Mouse (Mus musculus) hindbrain, embryonic 14.5 days (tissue): ENCODE results near the gene 5530401A14Rik. TPM values are rescaled to one million over a fixed set of nuclear protein-coding genes. Genes with fewer than 3 reads are reported as not detected.

ENCODE experiments used
- ATAC-seq: fragments of 200-750 bp; cut with Nextera tagmentation; 2 replicates; pipeline ENCODE4 v1.8.0; 2017; ENCODE audit warnings: moderate number of reproducible peaks, mild to moderate bottlenecking, moderate TSS enrichment, moderate library complexity; ENCODE audit not compliant: low FRiP score
- DNase-seq: peaks from one replicate; pipeline ENCODE4 v3.0.0-alpha.2; 2015; ENCODE audit warnings: low spot score
- H3K27ac ChIP-seq: fragments of 300-500 bp; sonication (generic); 2 replicates; pipeline ENCODE4 v1.5.1; 2014; ENCODE audit warnings: mild to moderate bottlenecking, moderate library complexity
- H3K27me3 ChIP-seq: fragments of 300-500 bp; sonication (generic); 2 replicates; pipeline ENCODE4 v1.6.1; 2014; ENCODE audit warnings: mild to moderate bottlenecking, low read length, mixed read lengths; ENCODE audit not compliant: control insufficient read depth, insufficient read depth
- H3K36me3 ChIP-seq: fragments of 300-500 bp; sonication (generic); replicated peaks from 2 replicates; pipeline ENCODE4 v1.6.1; 2014; ENCODE audit not compliant: control insufficient read depth, insufficient read depth
- H3K4me1 ChIP-seq: fragments of 300-500 bp; sonication (generic); replicated peaks from 2 replicates; pipeline ENCODE4 v1.6.1; 2014; ENCODE audit warnings: antibody characterized with exemption, low read length, mixed read lengths; ENCODE audit not compliant: control insufficient read depth, insufficient read depth
- H3K4me2 ChIP-seq: fragments of 300-500 bp; sonication (generic); replicated peaks from 2 replicates; pipeline ENCODE4 v1.6.1; 2014; ENCODE audit warnings: mild to moderate bottlenecking, moderate library complexity
- H3K4me3 ChIP-seq: fragments of 300-500 bp; sonication (generic); replicated peaks from 2 replicates; pipeline ENCODE4 v1.5.1; 2014; ENCODE audit warnings: mild to moderate bottlenecking, low read length
- H3K9ac ChIP-seq: fragments of 300-500 bp; sonication (generic); 2 replicates; pipeline ENCODE4 v1.6.1; 2014
- H3K9me3 ChIP-seq: fragments of 300-500 bp; sonication (generic); 2 replicates; pipeline ENCODE4 v1.6.1; 2016; ENCODE audit warnings: low read length; ENCODE audit not compliant: control insufficient read depth
- WGBS: fragments of 180-500 bp; shearing (Covaris S2); extraction: QIAGEN DNeasy Blood & Tissue Kit; methylation state at CpG from one replicate; pipeline ENCODE4 v1.1.7; 2014; 5-methylcytosine and 5-hydroxymethylcytosine counted together
- polyA plus RNA-seq: library from polyadenylated mRNA; unstranded; fragments of >200 nt; fragmentation: Nextera tagmentation; extraction: Ambion mirVana; gene quantifications from 2 replicates; pipeline ENCODE4 v1.2.1, GENCODE M21; 2014

Gene 5530401A14Rik
- polyA plus RNA-seq, 1 experiment from 2014 or later: 0.91 TPM

DNA sequence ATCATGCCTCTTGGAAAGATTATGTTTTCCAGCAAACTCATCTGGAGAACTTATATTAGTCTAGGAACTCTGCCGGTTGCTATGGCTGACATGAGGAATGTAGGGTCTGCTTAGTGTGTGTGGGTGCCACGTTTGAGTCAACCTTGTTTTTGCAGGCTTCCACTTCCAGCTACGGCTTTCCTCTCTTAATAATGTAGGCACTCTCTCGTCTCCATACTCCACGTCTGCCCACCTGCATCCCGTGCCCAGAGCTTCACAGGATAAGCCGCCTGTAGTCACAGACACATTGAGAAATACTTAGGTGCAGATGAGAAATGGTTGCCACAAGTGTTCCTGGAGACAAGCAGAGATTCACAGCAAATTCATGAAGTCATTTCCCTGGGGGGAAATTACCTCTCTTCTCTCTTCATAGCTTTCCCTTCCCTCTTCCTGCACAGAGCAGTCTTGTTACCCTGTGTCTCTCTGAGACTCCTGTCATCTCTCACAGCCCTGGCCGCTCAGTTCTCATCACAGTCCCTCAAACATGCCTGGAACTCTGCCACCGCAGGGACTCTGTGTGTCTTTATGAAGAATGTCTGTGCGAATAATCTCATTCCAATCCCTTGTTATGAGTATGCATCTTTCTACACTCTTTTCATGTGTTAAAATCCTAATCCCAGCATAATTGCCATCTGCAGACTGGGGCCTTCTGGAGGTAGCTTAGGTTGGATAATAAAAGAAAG lies 5.3 kb downstream of the 5530401A14Rik start:
- DNase-seq (no peak), ATAC-seq (no peak)
- Histone ChIP-seq H3K4me3 (no peak overlapping the region), H3K9me3 (no peaks in the 10 kb centered on the region), H3K27ac (no peak overlapping the region), H3K36me3 (no peaks in the 10 kb centered on the region), H3K9ac (no peak overlapping the region), H3K4me1 (peaks cover 11% of the 10 kb centered on the region), H3K4me2 (no peak overlapping the region), H3K27me3 (no peaks in the 10 kb centered on the region)
- 51% methylated on average over 10 of the region's 10 CpGs for WGBS

- Histone ChIP-seq H3K36me3 (no peaks in the 10 kb centered on the region), H3K9me3 (no peaks in the 10 kb centered on the region), H3K4me1 (peaks cover 6% of the 10 kb centered on the region; the same call in 1 of the 2 replicates), H3K27me3 (no peaks in the 10 kb centered on the region), H3K27ac (no peak overlapping the region), H3K9ac (no peak overlapping the region), H3K4me2 (no peak overlapping the region), H3K4me3 (no peak overlapping the region)
- 63% methylated on average over 9 of the region's 9 CpGs for WGBS
- ATAC-seq (no peak), DNase-seq (no peak)
These were observed 11.2 kb downstream of the 5530401A14Rik start for GRCm38 (mm10) chr11:81871506-81872213.

DNA sequence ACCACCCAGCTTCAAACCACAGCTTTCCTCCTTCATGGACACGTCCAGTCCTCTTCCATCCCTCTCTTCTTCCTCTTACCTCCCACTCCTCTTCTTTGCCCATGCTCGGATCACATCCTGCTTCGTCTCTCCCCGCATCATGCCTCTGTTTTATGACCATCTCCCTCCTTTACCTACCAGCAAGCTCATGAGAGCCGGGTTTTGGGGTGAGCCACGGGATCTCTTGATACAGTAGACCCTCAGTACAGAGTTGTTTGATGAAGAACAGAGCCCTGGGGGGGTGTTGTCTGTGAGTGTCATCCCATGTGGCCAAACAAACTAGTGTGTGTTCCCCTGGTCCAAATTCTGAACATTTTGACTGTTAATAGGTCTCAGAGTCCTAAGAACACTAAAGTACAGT lies 36.0 kb downstream of the 5530401A14Rik start:
- Histone ChIP-seq H3K4me3 (no peak overlapping the region), H3K9ac (no peak overlapping the region), H3K4me1 (peaks cover 19% of the 10 kb centered on the region), H3K9me3 (no peaks in the 10 kb centered on the region), H3K36me3 (no peaks in the 10 kb centered on the region), H3K27ac (no peak overlapping the region), H3K27me3 (no peaks in the 10 kb centered on the region), H3K4me2 (no peak overlapping the region)
- WGBS: 90% methylated on average over 6 of the region's 6 CpGs
- no peak for ATAC-seq
- DNase-seq: no peak

DNA sequence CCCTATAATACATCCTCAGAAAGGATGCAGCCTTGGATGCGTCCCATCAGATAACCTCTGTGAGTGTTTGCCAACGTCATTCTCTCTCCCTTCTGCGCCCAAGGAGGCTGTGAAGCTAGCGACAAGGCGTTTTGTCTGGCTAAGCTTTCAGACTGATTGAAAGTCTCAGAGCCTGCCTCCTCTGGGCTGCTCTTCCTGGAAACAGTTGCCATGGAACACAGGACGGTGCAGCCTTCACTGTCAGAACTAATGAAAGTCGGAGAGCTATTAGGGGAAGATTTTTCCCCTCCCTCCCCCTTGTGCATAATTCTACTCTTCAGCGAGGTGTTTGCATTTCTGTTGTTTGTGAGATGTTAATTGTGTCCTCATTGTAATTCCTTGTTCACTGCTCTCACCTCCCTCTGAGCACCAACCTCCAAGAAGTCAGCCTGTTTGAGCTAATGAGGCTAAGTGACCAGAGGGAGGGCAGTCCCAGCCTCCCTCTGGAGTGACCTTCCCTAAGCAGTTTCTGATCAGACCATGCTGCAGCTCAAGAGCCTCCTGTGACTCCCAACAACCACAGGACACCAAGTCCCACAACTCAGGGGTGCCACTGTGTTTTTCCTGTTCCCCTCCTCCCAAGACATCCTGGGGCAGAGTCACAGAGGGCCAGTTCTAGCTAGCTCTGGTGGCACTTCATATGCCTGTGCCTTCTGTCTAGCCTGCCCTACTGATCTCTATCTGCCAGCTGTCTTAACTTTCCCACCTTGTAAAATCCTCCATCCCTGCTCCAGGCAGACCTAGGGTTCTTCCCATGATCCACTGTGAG lies 37.3 kb downstream of the 5530401A14Rik start:
- no peaks in the 10 kb centered on the region for H3K36me3 ChIP-seq
- WGBS: 4% methylated on average over 8 of the region's 8 CpGs
- H3K27ac ChIP-seq: peak overlapping the region; percentile 82
- H3K9me3 ChIP-seq: no peaks in the 10 kb centered on the region
- 0 out of 2 replicates have a peak overlapping the region, but pooled peaks have one; percentile 3 for H3K4me2 ChIP-seq
- ATAC-seq: peak; percentile 76; the same call in 1 of the 2 replicates
- no peaks in the 10 kb centered on the region for H3K27me3 ChIP-seq
- DNase-seq: peak; percentile 70
- peak overlapping the region; percentile 16; the same call in 1 of the 2 replicates for H3K9ac ChIP-seq
- H3K4me3 ChIP-seq: no peak overlapping the region
- peaks cover 19% of the 10 kb centered on the region for H3K4me1 ChIP-seq

DNA sequence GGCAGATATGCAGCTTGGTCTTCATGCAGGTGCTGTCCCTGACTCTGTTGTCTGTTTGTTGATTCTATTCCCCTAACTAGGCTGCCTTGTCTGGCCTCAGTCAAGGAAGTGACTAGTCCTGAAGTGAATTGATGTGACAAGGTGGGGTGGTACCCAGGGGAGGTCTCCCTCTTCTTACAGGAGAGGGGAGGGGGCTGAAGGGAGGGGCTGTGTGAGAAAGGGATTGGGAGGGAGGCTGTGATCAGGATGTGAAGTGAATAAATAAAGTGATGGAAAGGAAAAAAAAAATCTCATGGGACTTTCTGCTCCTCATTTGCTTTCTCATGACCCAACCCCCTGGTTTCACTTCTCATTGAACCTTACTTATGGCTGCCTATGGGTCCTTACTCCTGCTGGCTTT lies 41.8 kb downstream of the 5530401A14Rik start:
- ATAC-seq: no peak

DNA sequence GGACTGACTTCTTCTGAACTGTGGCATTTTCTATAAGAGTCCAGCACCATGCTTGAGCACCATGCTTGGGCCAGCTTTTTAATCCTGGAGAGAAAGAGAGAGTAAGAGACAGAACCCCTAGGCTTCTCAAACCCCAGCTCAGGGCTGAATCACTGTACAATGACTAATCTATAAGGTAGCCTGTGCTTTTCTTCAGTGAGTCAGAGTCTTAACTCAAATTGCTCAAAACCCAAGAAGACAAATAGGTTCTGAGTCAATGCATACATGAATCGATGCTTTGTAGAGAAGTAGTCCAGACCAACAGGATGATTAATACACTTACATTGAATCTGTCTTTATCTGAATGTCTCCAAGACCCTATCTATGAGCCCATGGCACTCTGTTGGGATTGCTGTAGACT lies 48.3 kb downstream of the 5530401A14Rik start:
- no peak for DNase-seq
- Histone ChIP-seq H3K36me3 (no peaks in the 10 kb centered on the region), H3K4me1 (no peaks in the 10 kb centered on the region), H3K4me3 (no peak overlapping the region), H3K27me3 (no peaks in the 10 kb centered on the region), H3K9ac (no peak overlapping the region), H3K9me3 (no peaks in the 10 kb centered on the region), H3K4me2 (no peak overlapping the region), H3K27ac (no peak overlapping the region)
- 94% methylated on average over 1 of the region's 1 CpGs for WGBS
- no peak for ATAC-seq

More for the DNA sequence above, 41.8 kb downstream of the 5530401A14Rik start:
- no peaks in the 10 kb centered on the region for H3K27me3 ChIP-seq
- no peak for DNase-seq
- no peak overlapping the region for H3K4me2 ChIP-seq
- H3K4me1 ChIP-seq: peaks cover 12% of the 10 kb centered on the region
- no peaks in the 10 kb centered on the region for H3K9me3 ChIP-seq
- no peaks in the 10 kb centered on the region for H3K36me3 ChIP-seq
- H3K4me3 ChIP-seq: no peak overlapping the region
- no peak overlapping the region for H3K9ac ChIP-seq
- no peak overlapping the region for H3K27ac ChIP-seq

DNA sequence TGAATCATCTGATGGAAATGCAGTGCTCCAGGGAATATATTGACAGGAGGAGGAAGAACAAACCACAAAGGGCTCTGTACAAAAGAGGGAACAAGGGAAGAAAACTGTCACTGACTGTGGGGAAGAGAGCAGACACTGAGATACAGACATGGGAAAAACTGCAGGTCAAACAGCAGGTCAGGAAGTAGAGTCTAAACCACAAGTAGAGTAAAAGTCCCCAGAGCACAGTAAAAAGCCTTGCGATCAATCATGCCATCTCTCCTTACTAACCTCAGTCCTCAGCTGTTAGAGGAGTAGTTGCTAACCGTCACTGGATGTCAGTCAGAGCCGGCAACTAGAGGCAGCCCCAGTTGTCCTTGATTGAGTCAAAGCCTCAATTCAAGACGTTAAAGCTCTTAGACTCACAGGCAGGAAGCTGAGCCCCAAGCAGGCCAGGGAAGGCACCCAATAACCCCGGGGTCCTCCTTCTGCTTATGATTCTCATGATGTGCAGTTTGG lies 49.0 kb downstream of the 5530401A14Rik start:
- no peaks in the 10 kb centered on the region for H3K27me3 ChIP-seq
- 85% methylated on average over 5 of the region's 5 CpGs for WGBS
- H3K4me1 ChIP-seq: no peaks in the 10 kb centered on the region
- no peak overlapping the region for H3K4me3 ChIP-seq
- DNase-seq (no peak), ATAC-seq (no peak)
- H3K4me2 ChIP-seq: no peak overlapping the region
- no peak overlapping the region for H3K9ac ChIP-seq
- H3K36me3 ChIP-seq: no peaks in the 10 kb centered on the region
- no peak overlapping the region for H3K27ac ChIP-seq
- H3K9me3 ChIP-seq: no peaks in the 10 kb centered on the region

GRCm38 (mm10) chr11:81913071-81913470 lies 52.6 kb downstream of the 5530401A14Rik start:
- Histone ChIP-seq H3K9me3 (no peaks in the 10 kb centered on the region), H3K36me3 (no peaks in the 10 kb centered on the region), H3K4me1 (peaks cover 16% of the 10 kb centered on the region; the same call in 1 of the 2 replicates), H3K9ac (no peak overlapping the region), H3K4me2 (no peak overlapping the region), H3K27me3 (no peaks in the 10 kb centered on the region), H3K4me3 (no peak overlapping the region), H3K27ac (no peak overlapping the region)
- WGBS: 89% methylated on average over 4 of the region's 4 CpGs
- ATAC-seq (no peak), DNase-seq (no peak)

- Histone ChIP-seq H3K9ac (no peak overlapping the region), H3K27ac (peak overlapping the region; percentile 9; the same call in 1 of the 2 replicates), H3K36me3 (no peaks in the 10 kb centered on the region), H3K27me3 (no peaks in the 10 kb centered on the region), H3K9me3 (0 out of 2 replicates have a peak, but pooled peaks cover 3% of the 10 kb centered on the region), H3K4me3 (no peak overlapping the region), H3K4me1 (peaks cover 16% of the 10 kb centered on the region; the same call in 1 of the 2 replicates), H3K4me2 (no peak overlapping the region)
- DNase-seq: no peak
- 27% methylated on average over 6 of the region's 6 CpGs for WGBS
- ATAC-seq: no peak
These were observed 55.0 kb downstream of the 5530401A14Rik start for GRCm38 (mm10) chr11:81915501-81915900.
